Mouse (Mus musculus): Measurements from ENCODE around the gene Aldh3b1. TPM values are rescaled to one million over a fixed set of nuclear protein-coding genes. Genes with fewer than 3 reads are reported as not detected.
"Not testable (repeated sequence)": the region's sequence is repeated elsewhere in the genome, so short reads cannot be mapped to it uniquely, and the experiment has no call there.

Gene Aldh3b1
- polyA plus RNA-seq (2015; fragmentation: Nextera tagmentation; extraction: Ambion mirVana), result 1.6 and 1.7 TPM in 2 replicates

DNA sequence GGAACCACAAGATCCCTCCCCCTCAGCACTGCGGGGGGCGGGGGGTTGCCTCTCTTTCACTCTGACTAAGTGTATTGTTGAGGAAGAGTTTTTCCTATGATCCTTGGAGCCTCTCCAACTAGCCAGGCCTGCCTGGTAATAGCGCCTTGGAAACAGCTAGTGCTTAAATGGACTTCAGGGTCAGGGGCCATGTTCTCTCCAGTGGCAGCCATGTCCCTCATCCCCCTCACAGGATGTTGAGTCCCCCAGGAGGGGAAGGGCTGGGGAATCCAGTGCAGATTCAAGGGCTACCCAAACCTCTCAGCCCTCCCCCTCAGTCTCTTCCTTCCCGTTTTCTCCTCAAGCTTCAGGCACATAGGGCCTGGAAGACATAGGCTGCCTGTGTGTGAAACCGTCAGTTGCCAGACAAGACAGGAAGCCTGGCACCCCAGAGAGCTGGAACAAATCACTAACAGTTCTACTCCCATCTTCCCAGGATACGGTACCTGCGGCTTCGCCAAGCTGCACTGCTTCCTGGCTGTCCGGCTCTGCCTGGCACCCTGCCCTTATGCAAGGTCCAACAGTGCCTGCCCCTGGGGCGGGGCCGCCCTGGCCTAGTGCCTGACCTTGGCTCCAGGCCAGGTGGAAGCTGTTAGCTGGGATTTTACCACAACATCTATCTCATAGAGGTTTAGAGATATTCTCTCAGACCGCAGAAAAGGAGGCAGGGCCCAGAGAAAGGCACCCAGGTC, at the start of gene Aldh3b1:
TSS of gene Aldh3b1 (minus strand) at position 598 of the 731 bp plus-strand sequence.
- no peak; the same call in 1 of the 2 replicates for ATAC-seq (ENCODE audit: insufficient number of reproducible peaks, insufficient read depth, low FRiP score, low TSS enrichment, low read depth)
- Histone ChIP-seq H3K9me3 (no peaks in the 10 kb centered on the region), H3K4me2 (peak within 1 kb of the TSS; percentile 14), H3K9ac (peak within 1 kb of the TSS; percentile 52), H3K4me3 (no peak within 1 kb of the TSS), H3K27ac (peak within 1 kb of the TSS; percentile 86), H3K36me3 (no peaks in the 10 kb centered on the region), H3K4me1 (peaks cover 41% of the 10 kb centered on the region), H3K27me3 (no peaks in the 10 kb centered on the region)
- 39% methylated on average over 12 of the region's 12 CpGs for WGBS

GRCm38 (mm10) chr19:3975866-3976265, 46.3 kb upstream of the Aldh3b1 start:
- Histone ChIP-seq H3K27ac (no peak overlapping the region), H3K36me3 (no peaks in the 10 kb centered on the region), H3K4me3 (no peak overlapping the region), H3K4me2 (no peak overlapping the region), H3K27me3 (no peaks in the 10 kb centered on the region), H3K9me3 (no peaks in the 10 kb centered on the region), H3K4me1 (peaks cover 13% of the 10 kb centered on the region), H3K9ac (no peak overlapping the region)
- WGBS, result 63% methylated on average over 2 of the region's 2 CpGs
- no peak for ATAC-seq (ENCODE audit: insufficient number of reproducible peaks, insufficient read depth, low FRiP score, low TSS enrichment, low read depth)

- not testable (repeated sequence) for H3K9me3 ChIP-seq; ATAC-seq (ENCODE audit: insufficient number of reproducible peaks, insufficient read depth, low FRiP score, low TSS enrichment, low read depth); H3K27ac ChIP-seq; H3K4me3 ChIP-seq; H3K4me2 ChIP-seq; H3K36me3 ChIP-seq; H3K27me3 ChIP-seq; H3K9ac ChIP-seq
- WGBS, result 72% methylated on average over 6 of the region's 6 CpGs
- H3K4me1 ChIP-seq, result peaks cover 13% of the 10 kb centered on the region
Observed at GRCm38 (mm10) chr19:3974608-3975007, 45.0 kb upstream of the Aldh3b1 start.

DNA sequence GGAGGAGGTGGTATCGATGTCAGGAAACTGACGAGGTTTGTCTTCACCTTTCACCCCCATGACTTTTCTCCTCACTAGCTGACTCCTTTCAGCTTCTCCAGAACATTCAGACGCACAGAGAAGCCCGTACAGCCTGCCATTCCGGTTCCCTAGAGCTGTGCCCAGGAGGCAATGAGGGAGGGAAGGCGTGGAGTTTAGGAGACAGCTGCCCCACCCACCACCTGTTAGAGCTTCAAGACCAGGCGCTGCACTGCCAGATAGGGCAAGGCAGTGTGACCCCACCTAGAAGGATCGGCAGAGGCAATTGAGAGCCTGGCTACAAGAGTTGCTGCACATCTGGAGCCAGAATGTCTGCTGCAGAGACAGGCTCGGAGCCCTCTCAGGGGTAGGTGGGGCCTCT, 42.6 kb upstream of the Aldh3b1 start, which contains the start of gene Aldh3b2:
TSS of gene Aldh3b2 (plus strand) at position 100 of the 400 bp plus-strand sequence.
- no peaks in the 10 kb centered on the region for H3K27me3 ChIP-seq
- 0 out of 2 replicates have a peak within 1 kb of the TSS, but pooled peaks have one; percentile 7 for H3K9ac ChIP-seq
- H3K9me3 ChIP-seq, result no peaks in the 10 kb centered on the region
- peaks cover 18% of the 10 kb centered on the region for H3K4me1 ChIP-seq
- peak within 1 kb of the TSS; percentile 22; the same call in 1 of the 2 replicates for H3K27ac ChIP-seq
- no peaks in the 10 kb centered on the region for H3K36me3 ChIP-seq
- no peak within 1 kb of the TSS for H3K4me2 ChIP-seq
- WGBS, result 13% methylated on average over 9 of the region's 9 CpGs
- no peak within 1 kb of the TSS for H3K4me3 ChIP-seq
- ATAC-seq (ENCODE audit: insufficient number of reproducible peaks, insufficient read depth, low FRiP score, low TSS enrichment, low read depth), result no peak

DNA sequence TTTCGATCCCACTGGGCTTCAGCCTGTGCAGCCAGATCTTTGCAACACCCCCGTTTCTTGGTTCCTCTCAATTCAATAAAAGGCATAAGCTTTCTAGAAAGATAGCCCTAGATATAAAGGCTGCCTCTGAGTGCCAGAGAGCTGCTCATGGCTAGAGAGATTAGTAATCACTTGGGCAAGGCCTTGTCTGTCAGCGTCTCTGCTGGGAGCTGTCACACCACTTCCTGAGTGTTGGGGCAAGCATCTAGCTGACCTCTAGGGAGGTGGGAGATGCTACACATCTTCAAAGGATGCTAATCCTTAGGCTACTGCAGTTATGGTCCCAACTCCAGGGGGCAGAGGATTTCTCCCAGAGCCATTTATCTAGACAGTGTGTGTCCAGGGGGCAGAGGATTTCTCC, 37.6 kb upstream of the Aldh3b1 start:
- H3K27ac ChIP-seq, result no peak overlapping the region
- 59% methylated on average over 3 of the region's 3 CpGs for WGBS
- no peak overlapping the region for H3K9ac ChIP-seq
- no peaks in the 10 kb centered on the region for H3K9me3 ChIP-seq
- no peak overlapping the region for H3K4me3 ChIP-seq
- no peaks in the 10 kb centered on the region for H3K36me3 ChIP-seq
- ATAC-seq (ENCODE audit: insufficient number of reproducible peaks, insufficient read depth, low FRiP score, low TSS enrichment, low read depth), result no peak
- H3K27me3 ChIP-seq, result no peaks in the 10 kb centered on the region
- H3K4me1 ChIP-seq, result peaks cover 7% of the 10 kb centered on the region
- no peak overlapping the region for H3K4me2 ChIP-seq

DNA sequence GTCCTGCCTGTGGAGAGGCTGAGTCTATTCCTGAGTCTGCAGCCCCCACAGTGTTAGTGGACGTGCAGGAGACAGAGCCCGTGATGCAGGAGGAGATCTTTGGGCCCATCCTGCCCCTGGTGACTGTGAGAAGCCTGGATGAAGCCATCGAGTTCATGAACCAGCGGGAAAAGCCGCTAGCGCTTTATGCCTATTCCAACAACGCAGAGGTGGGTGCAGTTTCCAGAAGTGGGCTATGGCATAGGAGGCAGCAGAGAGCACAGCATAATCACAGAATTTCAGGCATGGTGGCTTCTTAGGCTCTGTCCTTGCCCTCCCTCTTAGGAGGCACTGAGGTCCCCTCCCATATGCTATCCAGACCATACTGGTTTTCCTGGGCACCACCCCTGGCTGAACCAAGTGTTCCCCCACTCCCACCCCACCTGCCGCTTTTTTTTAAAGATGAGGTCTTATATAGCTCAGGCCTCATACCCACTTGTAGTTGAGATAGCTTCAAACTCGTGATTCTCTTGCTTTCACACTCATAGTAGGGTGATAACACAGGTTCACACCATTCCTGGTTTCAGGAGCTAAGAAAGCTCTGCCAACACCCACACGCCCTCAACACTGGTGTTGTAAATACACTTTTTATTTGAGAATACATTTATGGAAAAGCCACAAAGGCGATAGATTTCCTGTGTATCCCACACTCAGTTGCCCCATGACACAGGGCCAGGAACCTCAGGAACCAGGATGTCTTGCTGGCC, 36.9 kb upstream of the Aldh3b1 start:
- H3K27ac ChIP-seq, result no peak overlapping the region
- H3K36me3 ChIP-seq, result no peaks in the 10 kb centered on the region
- H3K9me3 ChIP-seq, result no peaks in the 10 kb centered on the region
- peaks cover 5% of the 10 kb centered on the region; the same call in 1 of the 2 replicates for H3K4me1 ChIP-seq
- H3K4me3 ChIP-seq, result no peak overlapping the region
- no peak overlapping the region for H3K4me2 ChIP-seq
- H3K27me3 ChIP-seq, result no peaks in the 10 kb centered on the region
- no peak for ATAC-seq (ENCODE audit: insufficient number of reproducible peaks, insufficient read depth, low FRiP score, low TSS enrichment, low read depth)
- H3K9ac ChIP-seq, result no peak overlapping the region
- WGBS, result 67% methylated on average over 11 of the region's 11 CpGs

DNA sequence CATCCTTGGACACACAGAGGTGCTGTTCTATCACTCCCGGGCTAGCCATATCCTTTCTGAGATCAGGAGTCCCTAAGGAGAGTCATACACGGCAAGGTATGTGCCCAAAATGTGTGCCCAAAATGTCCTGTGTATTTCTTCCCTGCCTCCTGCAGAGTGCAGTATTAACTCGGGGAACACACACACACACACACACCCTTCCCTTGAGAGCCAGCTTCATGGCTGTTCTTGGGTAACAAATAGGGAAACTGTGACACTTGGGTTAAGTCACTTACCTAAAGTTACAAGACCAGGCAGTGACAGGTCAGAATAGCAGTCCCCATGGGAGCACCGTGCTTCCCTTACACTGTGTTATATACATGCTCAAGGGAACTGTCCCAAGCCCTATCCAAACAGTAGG, 34.4 kb upstream of the Aldh3b1 start:
- ATAC-seq (ENCODE audit: insufficient number of reproducible peaks, insufficient read depth, low FRiP score, low TSS enrichment, low read depth), result no peak
- H3K27ac ChIP-seq, result no peak overlapping the region
- H3K4me1 ChIP-seq, result peaks cover 4% of the 10 kb centered on the region; the same call in 1 of the 2 replicates
- H3K9me3 ChIP-seq, result no peaks in the 10 kb centered on the region
- H3K36me3 ChIP-seq, result no peaks in the 10 kb centered on the region
- no peak overlapping the region for H3K4me2 ChIP-seq
- H3K9ac ChIP-seq, result no peak overlapping the region
- no peak overlapping the region for H3K4me3 ChIP-seq
- H3K27me3 ChIP-seq, result no peaks in the 10 kb centered on the region
- 71% methylated on average over 4 of the region's 4 CpGs for WGBS

DNA sequence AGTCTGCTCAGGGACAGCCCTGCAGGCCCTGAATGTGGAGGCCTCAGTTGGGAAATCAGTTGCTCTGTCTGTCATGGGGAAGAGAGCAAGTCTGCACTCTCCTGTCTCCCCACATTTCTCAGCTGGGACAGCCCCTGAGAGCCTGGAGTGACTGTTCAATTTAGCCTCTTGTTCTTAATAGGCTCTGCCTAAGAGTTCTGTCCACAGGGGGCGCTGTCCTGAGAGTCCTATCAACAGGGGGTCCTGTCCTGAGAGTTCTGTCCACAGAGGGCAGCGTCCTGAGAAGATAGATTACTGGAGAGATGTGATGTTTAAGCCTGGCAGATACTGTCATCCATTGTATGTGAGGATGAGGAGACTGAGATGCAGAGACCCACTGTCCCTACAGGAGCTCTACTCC, 32.9 kb upstream of the Aldh3b1 start:
- Histone ChIP-seq H3K9me3 (no peaks in the 10 kb centered on the region), H3K36me3 (no peaks in the 10 kb centered on the region), H3K27ac (no peak overlapping the region), H3K4me3 (no peak overlapping the region), H3K9ac (no peak overlapping the region), H3K27me3 (no peaks in the 10 kb centered on the region), H3K4me1 (no peaks in the 10 kb centered on the region), H3K4me2 (no peak overlapping the region)
- 12% methylated on average over 2 of the region's 2 CpGs for WGBS
- ATAC-seq (ENCODE audit: insufficient number of reproducible peaks, insufficient read depth, low FRiP score, low TSS enrichment, low read depth), result no peak

- H3K4me3 ChIP-seq; H3K4me2 ChIP-seq; H3K9ac ChIP-seq; H3K4me1 ChIP-seq; H3K9me3 ChIP-seq; H3K27me3 ChIP-seq; H3K27ac ChIP-seq; H3K36me3 ChIP-seq; ATAC-seq (ENCODE audit: insufficient number of reproducible peaks, insufficient read depth, low FRiP score, low TSS enrichment, low read depth): not testable (repeated sequence)
- WGBS, result 69% methylated on average over 6 of the region's 6 CpGs
Observed at GRCm38 (mm10) chr19:3961805-3962204, 32.2 kb upstream of the Aldh3b1 start.

DNA sequence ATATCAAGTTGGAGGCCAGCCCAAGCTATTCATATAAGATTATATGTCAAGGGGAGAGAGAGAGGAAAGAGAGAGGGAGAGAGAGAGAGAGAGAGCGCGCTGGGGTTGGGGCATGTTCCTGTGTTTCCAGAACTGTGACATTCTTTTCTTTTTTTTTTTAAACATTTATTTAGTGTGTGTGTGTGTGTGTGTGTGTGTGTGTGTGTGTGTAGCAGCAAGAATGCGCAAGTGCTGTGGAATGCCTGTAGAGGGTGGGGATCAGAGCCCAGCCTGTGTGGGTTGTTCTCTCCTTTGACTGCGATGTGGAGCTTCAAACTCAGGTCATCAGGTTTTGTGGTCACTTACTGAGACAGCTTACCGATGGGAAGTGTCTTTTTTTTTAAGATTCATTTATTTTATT, 30.6 kb upstream of the Aldh3b1 start:
- Histone ChIP-seq H3K4me3 (no peak overlapping the region), H3K4me1 (no peaks in the 10 kb centered on the region), H3K9me3 (no peaks in the 10 kb centered on the region), H3K9ac (no peak overlapping the region), H3K27ac (no peak overlapping the region), H3K4me2 (no peak overlapping the region), H3K36me3 (no peaks in the 10 kb centered on the region), H3K27me3 (no peaks in the 10 kb centered on the region)
- 70% methylated on average over 5 of the region's 5 CpGs for WGBS
- ATAC-seq (ENCODE audit: insufficient number of reproducible peaks, insufficient read depth, low FRiP score, low TSS enrichment, low read depth), result no peak

DNA sequence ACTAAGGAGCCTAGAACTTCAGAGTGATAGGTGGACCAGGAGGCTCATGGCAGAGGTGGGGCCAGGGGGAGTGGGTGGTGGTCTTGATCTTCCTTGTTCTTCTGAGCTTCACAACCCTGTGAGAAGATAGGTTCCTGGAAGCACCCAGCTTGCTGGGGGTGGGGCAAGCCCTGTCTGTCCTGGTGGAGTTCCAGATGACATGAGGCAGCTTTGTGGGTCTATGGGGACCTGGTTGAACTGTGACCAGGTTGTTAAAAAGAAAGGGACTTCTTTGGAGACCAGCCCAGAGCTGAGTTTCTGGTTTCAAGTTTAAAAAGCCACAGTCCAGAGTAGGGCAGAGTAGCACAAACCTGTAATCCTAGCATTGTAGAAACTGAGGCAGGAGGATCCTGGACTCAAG, 29.4 kb upstream of the Aldh3b1 start:
- Histone ChIP-seq H3K4me1 (no peaks in the 10 kb centered on the region), H3K9ac (no peak overlapping the region), H3K27ac (no peak overlapping the region), H3K9me3 (no peaks in the 10 kb centered on the region), H3K4me2 (no peak overlapping the region), H3K36me3 (no peaks in the 10 kb centered on the region), H3K27me3 (no peaks in the 10 kb centered on the region), H3K4me3 (no peak overlapping the region)
- ATAC-seq (ENCODE audit: insufficient number of reproducible peaks, insufficient read depth, low FRiP score, low TSS enrichment, low read depth), result no peak

- no peak within 1 kb of the TSS for H3K9ac ChIP-seq
- no peak within 1 kb of the TSS for H3K27ac ChIP-seq
- no peaks in the 10 kb centered on the region for H3K27me3 ChIP-seq
- no peaks in the 10 kb centered on the region for H3K4me1 ChIP-seq
- WGBS, result 70% methylated on average over 4 of the region's 4 CpGs
- ATAC-seq (ENCODE audit: insufficient number of reproducible peaks, insufficient read depth, low FRiP score, low TSS enrichment, low read depth), result no peak
- no peak within 1 kb of the TSS for H3K4me3 ChIP-seq
- H3K4me2 ChIP-seq, result no peak within 1 kb of the TSS
- no peaks in the 10 kb centered on the region for H3K9me3 ChIP-seq
- no peaks in the 10 kb centered on the region for H3K36me3 ChIP-seq
Observed at GRCm38 (mm10) chr19:3958470-3958869, 28.9 kb upstream of the Aldh3b1 start, which contains the start of gene Aldh3b3. Gene Aldh3b3 (plus strand): TSS chr19:3958645.
